Mouse (Mus musculus) midbrain, embryonic 11.5 days (tissue): ENCODE measurements around the gene Bcap31. TPM values are rescaled to one million over a fixed set of nuclear protein-coding genes. Genes with fewer than 3 reads are reported as not detected.

Source experiments
- ATAC-seq: fragments of 200-750 bp; cut with Nextera tagmentation; 2 replicates; pipeline ENCODE4 v1.8.0; 2017; ENCODE audit warnings: moderate TSS enrichment, moderate library complexity; ENCODE audit not compliant: low FRiP score
- DNase-seq: peaks from one replicate; pipeline ENCODE4 v3.0.0; 2015; ENCODE audit warnings: low spot score; ENCODE audit errors: missing footprints
- H3K27ac ChIP-seq: fragments of 300-500 bp; sonication (generic); 2 replicates; pipeline ENCODE4 v1.5.1; 2014; ENCODE audit warnings: low read depth, low read length
- H3K27me3 ChIP-seq: fragments of 300-500 bp; sonication (generic); 2 replicates; pipeline ENCODE4 v1.6.1; 2014; ENCODE audit warnings: mild to moderate bottlenecking, low read length, moderate library complexity, mixed read lengths; ENCODE audit not compliant: control insufficient read depth, insufficient read depth
- H3K36me3 ChIP-seq: fragments of 300-500 bp; sonication (generic); 2 replicates; pipeline ENCODE4 v1.6.1; 2014; ENCODE audit warnings: mild to moderate bottlenecking, low read length, moderate library complexity, mixed read lengths; ENCODE audit not compliant: control insufficient read depth, insufficient read depth
- H3K4me1 ChIP-seq: fragments of 300-500 bp; sonication (generic); 2 replicates; pipeline ENCODE4 v1.6.1; 2014; ENCODE audit warnings: low read length; ENCODE audit not compliant: control insufficient read depth, insufficient read depth
- H3K4me2 ChIP-seq: fragments of 300-500 bp; sonication (generic); 2 replicates; pipeline ENCODE4 v1.6.1; 2014; ENCODE audit warnings: mild to moderate bottlenecking, moderate library complexity
- H3K4me3 ChIP-seq: fragments of 300-500 bp; sonication (generic); 2 replicates; pipeline ENCODE4 v1.5.1; 2014; ENCODE audit warnings: low read depth, low read length
- H3K9ac ChIP-seq: fragments of 300-500 bp; sonication (generic); 2 replicates; pipeline ENCODE4 v1.6.1; 2014; ENCODE audit warnings: low read length
- H3K9me3 ChIP-seq: fragments of 300-500 bp; sonication (generic); 2 replicates; pipeline ENCODE4 v1.6.1; 2016; ENCODE audit warnings: low read length; ENCODE audit not compliant: control insufficient read depth
- WGBS: fragments of 180-500 bp; shearing (Covaris S2); extraction: QIAGEN DNeasy Blood & Tissue Kit; methylation state at CpG from one replicate; pipeline ENCODE4 v1.1.7; 2014; 5-methylcytosine and 5-hydroxymethylcytosine counted together
- polyA plus RNA-seq: library from polyadenylated mRNA; unstranded; fragments of >200 nt; fragmentation: Nextera tagmentation; extraction: Ambion mirVana; gene quantifications from 2 replicates; pipeline ENCODE4 v1.2.1, GENCODE M21; 2014

Gene Bcap31
- polyA plus RNA-seq, 1 experiment from 2014 or later, result 154 TPM

GRCm38 (mm10) chrX:73738155-73738554, 22.2 kb upstream of the Bcap31 start:
- ATAC-seq (no peak), DNase-seq (no peak)

GRCm38 (mm10) chrX:73730908-73731307, 14.9 kb upstream of the Bcap31 start:
- Histone ChIP-seq H3K4me2 (no peak overlapping the region), H3K4me1 (no peaks in the 10 kb centered on the region), H3K9me3 (no peaks in the 10 kb centered on the region), H3K36me3 (no peaks in the 10 kb centered on the region), H3K9ac (no peak overlapping the region), H3K27me3 (no peaks in the 10 kb centered on the region), H3K4me3 (no peak overlapping the region), H3K27ac (no peak overlapping the region)
- ATAC-seq (no peak), DNase-seq (no peak)
- WGBS, result 68% methylated on average over 1 of the region's 1 CpGs

More at GRCm38 (mm10) chrX:73738155-73738554, 22.2 kb upstream of the Bcap31 start:
- H3K4me1 ChIP-seq, result no peaks in the 10 kb centered on the region
- no peak overlapping the region for H3K9ac ChIP-seq
- no peak overlapping the region for H3K4me2 ChIP-seq
- no peak overlapping the region for H3K4me3 ChIP-seq
- H3K27me3 ChIP-seq, result no peaks in the 10 kb centered on the region
- no peak overlapping the region for H3K27ac ChIP-seq
- H3K9me3 ChIP-seq, result no peaks in the 10 kb centered on the region
- H3K36me3 ChIP-seq, result no peaks in the 10 kb centered on the region
- 25% methylated on average over 1 of the region's 1 CpGs for WGBS

- no peak for DNase-seq
- no peak overlapping the region for H3K9ac ChIP-seq
These were observed 2.8 kb upstream of the Bcap31 start for GRCm38 (mm10) chrX:73718686-73719362.

GRCm38 (mm10) chrX:73718271-73718670, 2.3 kb upstream of the Bcap31 start:
- Histone ChIP-seq H3K36me3 (no peaks in the 10 kb centered on the region), H3K4me2 (no peak overlapping the region), H3K4me1 (peaks cover 19% of the 10 kb centered on the region), H3K27ac (no peak overlapping the region), H3K9me3 (no peaks in the 10 kb centered on the region), H3K9ac (no peak overlapping the region), H3K27me3 (no peaks in the 10 kb centered on the region), H3K4me3 (no peak overlapping the region)
- 55% methylated on average over 3 of the region's 3 CpGs for WGBS
- DNase-seq, result no peak
- no peak for ATAC-seq

More at GRCm38 (mm10) chrX:73718686-73719362, 2.8 kb upstream of the Bcap31 start:
- ATAC-seq, result no peak
- H3K4me1 ChIP-seq, result peaks cover 19% of the 10 kb centered on the region
- H3K27ac ChIP-seq, result no peak overlapping the region
- 64% methylated on average over 5 of the region's 5 CpGs for whole genome bisulfite sequencing
- no peaks in the 10 kb centered on the region for H3K9me3 ChIP-seq
- H3K27me3 ChIP-seq, result no peaks in the 10 kb centered on the region
- H3K36me3 ChIP-seq, result no peaks in the 10 kb centered on the region
- no peak overlapping the region for H3K4me2 ChIP-seq
- H3K4me3 ChIP-seq, result no peak overlapping the region

- 74% methylated on average over 11 of the region's 11 CpGs for WGBS
- Histone ChIP-seq H3K9me3 (no peaks in the 10 kb centered on the region), H3K4me2 (peak overlapping the region; percentile 53; the same call in 1 of the 2 replicates), H3K27ac (no peak overlapping the region), H3K27me3 (no peaks in the 10 kb centered on the region), H3K4me1 (peaks cover 19% of the 10 kb centered on the region), H3K4me3 (no peak overlapping the region), H3K36me3 (no peaks in the 10 kb centered on the region), H3K9ac (no peak overlapping the region)
- ATAC-seq, result no peak
- no peak for DNase-seq
These were observed 1.7 kb upstream of the Bcap31 start for GRCm38 (mm10) chrX:73717667-73718066.

GRCm38 (mm10) chrX:73716709-73717545, 952 bp upstream of the Bcap31 start:
- H3K27me3 ChIP-seq, result no peaks in the 10 kb centered on the region
- WGBS, result 32% methylated on average over 30 of the region's 30 CpGs
- DNase-seq (peak; percentile 89), ATAC-seq (peak; percentile 26; the same call in 1 of the 2 replicates)
- peak overlapping the region; percentile 53 for H3K4me2 ChIP-seq
- H3K4me3 ChIP-seq, result peak overlapping the region; percentile 50
- peak overlapping the region; percentile 67; the same call in 1 of the 2 replicates for H3K27ac ChIP-seq
- H3K4me1 ChIP-seq, result peaks cover 19% of the 10 kb centered on the region
- peak overlapping the region; percentile 66 for H3K9ac ChIP-seq
- no peaks in the 10 kb centered on the region for H3K36me3 ChIP-seq
- no peaks in the 10 kb centered on the region for H3K9me3 ChIP-seq

- H3K27ac ChIP-seq, result no peak overlapping the region
- no peaks in the 10 kb centered on the region for H3K9me3 ChIP-seq
- no peaks in the 10 kb centered on the region for H3K27me3 ChIP-seq
- peak overlapping the region; percentile 66 for H3K9ac ChIP-seq
- 27% methylated on average over 20 of the region's 21 CpGs for WGBS
- ATAC-seq, result peak; percentile 57
- peak; percentile 83 for DNase-seq
- peak overlapping the region; percentile 50 for H3K4me3 ChIP-seq
- peak overlapping the region; percentile 66 for H3K4me2 ChIP-seq
- no peaks in the 10 kb centered on the region; the same call in 1 of the 2 replicates for H3K36me3 ChIP-seq
- peaks cover 19% of the 10 kb centered on the region for H3K4me1 ChIP-seq
These were observed 383 bp downstream of the Bcap31 start for GRCm38 (mm10) chrX:73715476-73716108.

- no peaks in the 10 kb centered on the region for H3K4me1 ChIP-seq
- no peak for ATAC-seq
- DNase-seq, result no peak
- no peak overlapping the region for H3K27ac ChIP-seq
- H3K4me2 ChIP-seq, result no peak overlapping the region
- no peaks in the 10 kb centered on the region for H3K36me3 ChIP-seq
- H3K9me3 ChIP-seq, result no peaks in the 10 kb centered on the region
- no peak overlapping the region for H3K9ac ChIP-seq
- WGBS, result 94% methylated on average over 1 of the region's 1 CpGs
- H3K27me3 ChIP-seq, result no peaks in the 10 kb centered on the region
- no peak overlapping the region for H3K4me3 ChIP-seq
These were observed 15.5 kb downstream of the Bcap31 start for GRCm38 (mm10) chrX:73700472-73700871.
